Mouse (Mus musculus) liver, adult 2 months (tissue): ENCODE results near the gene Tnfaip8l3.

Source experiments
- CTCF ChIP-seq: fragments of 200-500 bp; IDR thresholded peaks from 2 replicates; pipeline ENCODE4 v1.5.1; 2011; ENCODE audit warnings: low read depth, low read length, control low read depth
- POLR2A ChIP-seq: fragments of 200-500 bp; IDR thresholded peaks from 2 replicates; pipeline ENCODE4 v1.6.1; 2011; ENCODE audit warnings: low read length, control low read depth; ENCODE audit not compliant: insufficient read depth; ENCODE audit errors: extremely low read depth

- TF ChIP-seq CTCF, result no peak
- no peak for TF ChIP-seq POLR2A
Observed at GRCm38 (mm10) chr9:54068777-54069176, 589 bp upstream of the Tnfaip8l3 start.
